Mouse (Mus musculus) left cerebral cortex, adult 18-20 months (tissue): ENCODE measurements around the gene Sh3bp5. TPM values are rescaled to one million over a fixed set of nuclear protein-coding genes. Genes with fewer than 3 reads are reported as not detected.
A peak's percentile ranks its signal among the peaks of the same experiment; 100 is the strongest.

ENCODE experiments used
- DNase-seq, 2 experiments: peaks; one replicate each; pipeline ENCODE4 v3.0.0; 2021 to 2022; ENCODE audit warnings: low spot score in 2 of 2, mixed read lengths in 1 of 2
- total RNA-seq, 2 experiments: library from RNA; stranded (reverse); gene quantifications; 2 replicates each; pipeline ENCODE4 v1.2.3; 2021

Sh3bp5 gene
- total RNA-seq, 2 experiments from 2014 or later = 61.4 to 68.3 TPM

- no peak for DNase-seq
These were observed 71.3 kb downstream of the Sh3bp5 start for GRCm38 (mm10) chr14:31364589-31364988.

DNA sequence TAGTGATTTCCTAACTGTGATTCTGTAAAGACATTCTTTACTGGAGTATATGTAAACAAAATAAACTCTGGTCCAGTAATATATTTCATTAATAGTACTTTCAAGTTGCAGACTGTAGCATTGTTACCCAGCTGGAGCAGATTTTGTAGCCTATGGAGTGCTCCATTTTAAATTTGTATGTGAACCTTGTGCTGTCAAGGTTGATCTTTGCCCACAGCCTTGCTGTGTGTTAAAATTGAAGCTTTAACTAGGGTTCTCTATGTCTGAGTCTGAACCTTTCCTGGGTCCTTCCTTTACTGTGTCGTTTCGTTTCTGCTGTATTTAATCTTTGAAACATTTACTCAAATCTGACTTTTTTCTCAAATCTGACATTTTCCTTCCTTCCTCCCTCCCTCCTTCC lies 73.6 kb downstream of the Sh3bp5 start:
- no peak for DNase-seq

- DNase-seq = no peak
These were observed 90.5 kb downstream of the Sh3bp5 start for GRCm38 (mm10) chr14:31345367-31345766.

DNA sequence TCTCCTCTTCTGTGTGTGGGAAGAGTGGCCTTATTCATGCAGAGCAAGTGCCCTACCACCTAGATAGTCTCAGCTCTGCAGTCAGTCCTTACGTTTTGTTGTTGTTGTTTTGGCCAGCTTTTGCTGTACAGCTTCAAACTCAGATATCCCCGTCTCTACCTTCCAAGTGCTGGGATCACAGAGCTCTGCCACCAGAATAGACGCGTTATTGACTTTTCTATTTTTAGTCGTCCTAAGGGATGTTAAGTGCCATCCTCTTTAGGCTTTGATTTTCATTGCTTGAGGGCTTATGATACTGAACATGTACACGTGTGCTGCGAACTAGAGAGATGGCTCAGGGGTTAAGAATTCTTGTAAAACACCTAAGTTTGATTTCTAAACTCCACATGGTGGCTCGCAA lies 92.6 kb downstream of the Sh3bp5 start:
- no peak for DNase-seq

- DNase-seq = no peak
These were observed 97.9 kb downstream of the Sh3bp5 start for GRCm38 (mm10) chr14:31337947-31338346.

DNA sequence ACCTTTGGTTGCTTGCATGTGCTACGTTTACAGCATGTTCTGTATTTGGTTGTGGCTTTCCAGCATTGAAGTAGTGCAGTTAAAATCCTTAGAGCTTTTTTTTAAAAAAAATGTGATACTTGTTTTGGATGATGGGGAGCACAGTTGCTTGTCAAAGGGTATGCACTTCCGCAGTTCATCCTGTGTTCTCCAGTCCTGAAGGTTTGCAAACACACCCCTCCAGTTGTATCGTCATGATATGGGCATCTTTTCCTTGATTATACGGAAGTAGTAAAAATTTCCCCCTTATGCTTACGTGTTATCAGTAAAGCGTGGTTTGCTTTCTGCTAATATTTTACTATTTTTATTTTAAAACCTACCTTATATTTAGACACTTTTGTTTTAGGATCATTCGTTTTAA lies 98.5 kb downstream of the Sh3bp5 start:
- DNase-seq = no peak

DNA sequence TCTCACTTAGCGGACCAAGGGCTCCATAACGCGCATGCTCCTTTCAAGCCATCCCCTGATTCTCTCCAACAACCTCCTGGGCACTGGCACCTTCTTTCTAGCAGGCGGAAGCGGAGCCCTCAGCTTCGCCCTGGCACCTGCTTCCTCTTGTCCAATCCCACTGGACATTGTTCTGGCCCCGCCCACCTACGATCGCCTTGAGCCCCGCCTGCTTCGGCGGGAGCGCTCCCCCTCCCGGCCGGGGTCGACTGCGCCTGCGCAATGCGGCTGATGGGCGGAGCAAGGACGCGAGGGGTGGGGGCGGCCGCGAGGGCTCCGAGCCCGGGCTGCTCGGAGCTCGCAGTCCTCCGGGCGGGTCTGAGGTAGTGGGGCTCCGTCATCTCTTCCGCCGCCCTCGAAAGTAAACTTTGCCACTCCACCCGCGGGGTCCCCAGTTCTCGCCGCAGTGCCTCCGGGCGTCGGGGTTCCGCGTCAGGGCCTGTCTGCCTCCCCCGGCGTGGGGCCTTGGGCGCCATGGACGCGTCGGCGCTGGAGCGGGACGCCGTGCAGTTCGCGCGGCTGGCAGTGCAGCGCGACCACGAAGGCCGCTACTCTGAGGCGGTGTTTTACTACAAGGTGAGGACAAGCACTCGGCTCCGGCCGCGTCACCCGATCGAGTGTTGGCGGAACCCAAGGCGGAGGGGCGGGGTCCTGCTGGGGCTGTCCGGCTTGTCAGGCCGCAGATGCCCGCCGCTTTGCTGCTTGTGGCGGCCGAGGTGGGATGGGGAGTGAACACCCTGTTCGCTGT lies 99.3 kb downstream of the Sh3bp5 start, which contains the start of gene Capn7:
TSS of gene Capn7 (plus strand) at position 270 of the 787 bp plus-strand sequence.
- DNase-seq = peak; percentile 98 to 99

DNA sequence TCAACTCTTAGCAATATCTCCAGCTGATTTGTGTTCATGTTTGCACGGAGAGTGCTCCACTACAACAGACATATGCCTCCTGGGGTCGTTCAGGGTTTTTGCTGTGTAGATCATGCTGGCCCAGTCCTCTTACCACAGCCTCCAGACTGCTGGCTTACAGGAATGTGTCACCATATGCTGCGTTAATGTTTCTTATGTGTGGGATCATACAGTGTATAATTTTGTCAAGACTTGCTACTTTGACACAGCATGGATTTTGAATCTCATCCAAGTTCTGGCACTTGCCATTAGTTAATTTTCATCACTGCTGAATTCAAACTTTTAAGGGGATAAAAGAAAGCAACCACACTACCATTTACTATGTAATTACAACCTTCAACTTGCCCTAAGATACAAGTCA lies 100.1 kb downstream of the Sh3bp5 start:
- no peak for DNase-seq

- DNase-seq = no peak
These were observed 104.9 kb downstream of the Sh3bp5 start for GRCm38 (mm10) chr14:31330957-31331356.

DNA sequence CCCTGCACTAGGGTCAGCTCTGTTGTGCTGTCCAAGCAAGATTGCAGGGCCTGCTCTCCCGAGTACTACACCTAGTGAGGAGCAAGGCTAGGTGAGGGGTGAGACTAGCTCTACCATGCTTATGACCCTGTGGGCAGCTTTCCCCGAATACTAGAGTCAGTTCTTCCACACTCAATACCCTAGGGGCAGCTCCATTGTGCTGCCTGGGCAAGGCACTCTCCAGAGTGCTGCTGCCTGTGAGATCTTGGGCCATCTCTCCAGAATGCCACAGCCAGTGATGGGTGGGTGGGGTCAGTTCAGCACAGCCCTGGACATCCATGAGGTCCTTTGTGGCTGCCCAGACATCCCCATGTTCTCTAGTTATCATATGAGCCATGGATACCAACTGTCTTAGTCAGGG lies 106.1 kb downstream of the Sh3bp5 start:
- DNase-seq = no peak

DNA sequence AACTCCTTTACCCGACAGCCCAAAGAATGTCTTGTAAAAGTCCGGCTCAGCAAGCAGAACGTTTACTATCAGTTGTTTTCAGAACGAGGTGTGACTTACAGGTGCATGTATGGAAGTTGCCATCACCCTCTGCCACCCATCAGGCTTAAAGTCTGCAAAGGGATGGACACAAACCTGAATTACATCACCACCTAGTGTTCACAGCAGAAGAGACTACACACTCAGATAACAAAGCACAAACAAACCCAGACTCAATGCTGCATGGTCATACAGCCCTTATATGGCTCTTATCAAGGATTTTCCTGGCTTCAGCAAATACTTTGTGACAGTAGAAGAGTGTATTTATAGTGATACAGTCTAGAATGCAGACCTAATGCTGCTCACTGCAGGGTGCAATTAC lies 108.2 kb downstream of the Sh3bp5 start:
- DNase-seq = no peak

- DNase-seq = no peak
These were observed 108.7 kb downstream of the Sh3bp5 start for GRCm38 (mm10) chr14:31327196-31327595.

DNA sequence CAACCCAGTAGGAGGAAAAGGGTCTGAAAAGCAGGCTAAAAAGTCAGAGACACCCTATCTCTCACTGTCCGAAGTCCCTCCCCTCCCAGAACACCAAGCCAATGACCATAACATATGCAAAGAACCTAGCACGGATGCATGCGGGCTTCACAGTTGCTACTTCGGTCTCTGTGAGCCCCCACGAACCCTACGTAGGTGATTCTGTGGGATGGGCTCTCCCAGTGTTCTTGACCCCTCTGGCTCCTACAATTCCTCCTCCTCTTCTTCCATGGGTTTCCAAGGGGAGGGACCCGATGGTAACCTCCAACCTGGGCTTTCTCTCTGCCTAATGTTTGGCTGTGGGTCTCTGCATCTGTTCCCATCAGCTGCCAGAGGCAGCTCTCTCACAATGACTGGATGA lies 109.1 kb downstream of the Sh3bp5 start:
- no peak for DNase-seq

- no peak for DNase-seq
These were observed 110.3 kb downstream of the Sh3bp5 start for GRCm38 (mm10) chr14:31325551-31325950.

DNA sequence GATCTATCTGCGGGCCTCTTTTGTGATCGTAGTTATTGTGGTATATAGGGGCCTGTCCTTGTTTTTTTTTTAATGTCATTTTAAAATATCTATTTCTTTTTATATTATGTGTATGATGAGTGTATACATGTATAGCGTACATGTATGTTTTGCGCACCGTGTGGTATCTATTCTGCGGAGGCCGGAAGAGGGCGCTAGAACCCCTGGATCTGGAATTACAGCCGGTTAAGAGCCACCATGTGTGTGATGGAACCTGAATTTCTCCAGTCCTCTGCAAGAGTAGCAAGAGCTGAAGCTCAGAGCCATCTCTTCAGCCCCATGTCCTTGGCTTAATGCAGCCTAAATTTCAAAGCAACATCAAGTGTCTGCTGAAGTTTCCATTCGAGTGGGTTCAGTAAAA lies 111.0 kb downstream of the Sh3bp5 start:
- no peak for DNase-seq

GRCm38 (mm10) chr14:31323849-31324792 lies 111.8 kb downstream of the Sh3bp5 start, which contains the start of gene Dnah1:
TSS of gene Dnah1 (minus strand) at chr14:31323896.
- DNase-seq = no peak

- no peak for DNase-seq
These were observed 112.7 kb downstream of the Sh3bp5 start for GRCm38 (mm10) chr14:31323189-31323588.

DNA sequence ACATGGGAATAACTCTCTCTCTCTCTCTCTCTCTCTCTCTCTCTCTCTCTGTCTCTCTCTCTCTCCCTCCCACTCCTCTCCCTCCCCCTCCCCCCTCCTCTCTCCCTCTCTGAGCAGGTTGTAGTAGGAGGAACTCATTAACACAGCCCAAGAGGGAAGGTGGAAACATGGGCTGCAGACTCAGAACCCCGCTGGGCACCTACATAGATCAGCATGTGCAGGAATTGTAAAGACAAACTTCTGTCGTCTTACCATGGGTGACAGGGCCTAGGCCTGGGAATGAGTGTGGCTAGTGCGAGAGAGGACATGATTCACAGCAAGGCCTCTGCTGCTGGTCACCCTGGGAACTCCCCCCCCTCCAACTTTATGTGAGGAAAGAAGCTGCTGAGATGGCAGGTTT lies 113.7 kb downstream of the Sh3bp5 start:
- no peak for DNase-seq

GRCm38 (mm10) chr14:31321181-31321580 lies 114.7 kb downstream of the Sh3bp5 start:
- no peak for DNase-seq

DNA sequence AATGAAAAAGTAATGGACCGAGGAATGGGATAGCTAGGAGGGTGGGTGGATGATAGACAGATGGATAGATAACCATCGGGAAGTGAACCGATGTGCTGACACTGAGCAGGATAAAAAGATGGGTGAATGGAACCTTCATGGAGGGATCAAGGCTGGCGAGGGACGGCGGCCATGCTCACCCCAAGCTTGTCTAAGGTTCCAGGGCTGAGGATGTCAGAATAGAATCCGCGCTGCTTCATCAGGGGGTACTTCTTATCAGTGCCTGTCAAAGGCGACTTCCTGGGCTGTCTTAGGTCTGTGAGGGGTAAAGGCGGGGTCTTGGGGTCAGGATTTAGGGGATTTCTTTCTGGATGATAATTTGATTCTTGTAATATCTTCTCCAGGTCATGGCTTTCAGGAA lies 116.3 kb downstream of the Sh3bp5 start:
- no peak for DNase-seq

GRCm38 (mm10) chr14:31317754-31318153 lies 118.1 kb downstream of the Sh3bp5 start:
- DNase-seq = no peak

- no peak for DNase-seq
These were observed 119.3 kb downstream of the Sh3bp5 start for GRCm38 (mm10) chr14:31316613-31317012.
